Mouse (Mus musculus): Measurements from ENCODE around the gene Clock. TPM values are rescaled to one million over a fixed set of nuclear protein-coding genes. Genes with fewer than 3 reads are reported as not detected.

Gene Clock
- polyA plus RNA-seq (2012; rRNA removed) = 2.7 TPM in 2 replicates

GRCm38 (mm10) chr5:76304452-76305341 lies at the start of gene Clock:
Gene Clock, minus strand, starts transcription at chr5:76304792.

GRCm38 (mm10) chr5:76330953-76331352 lies 26.4 kb upstream of the Clock start, which contains the start of gene Pdcl2:
Gene Pdcl2, minus strand, starts transcription at chr5:76331156.

GRCm38 (mm10) chr5:76183750-76184261 lies 120.8 kb downstream of the Clock start, which contains the start of gene Tmem165:
Gene Tmem165, plus strand, starts transcription at chr5:76183880.

Other genes with a start within 250 kb of the Clock start
- gene Srd5a3, start 164.5 kb downstream of the Clock start, polyA plus RNA-seq (2012; rRNA removed) = 13.7 and 14.1 TPM in 2 replicates
- 24.2 and 24.7 TPM in 2 replicates for gene Tmem165, start 120.9 kb downstream of the Clock start, polyA plus RNA-seq (2012; rRNA removed)
- not detected in 2 replicates for gene Pdcl2, start 26.4 kb upstream of the Clock start, polyA plus RNA-seq (2012; rRNA removed)
- not detected in 2 replicates for gene Nmu, start 59.0 kb upstream of the Clock start, polyA plus RNA-seq (2012; rRNA removed)
- gene Gm7271, start 179.2 kb upstream of the Clock start, polyA plus RNA-seq (2012; rRNA removed) = not detected in 2 replicates
- 10.9 and 12.1 TPM in 2 replicates for gene Exoc1, start 224.5 kb upstream of the Clock start, polyA plus RNA-seq (2012; rRNA removed)

All from liver, embryonic 18 days (tissue).